Mouse (Mus musculus): ENCODE results near the gene Tmem145. TPM values are rescaled to one million over a fixed set of nuclear protein-coding genes. Genes with fewer than 3 reads are reported as not detected.

Tmem145 gene
- polyA plus RNA-seq, 1 experiment, result not detected

DNA sequence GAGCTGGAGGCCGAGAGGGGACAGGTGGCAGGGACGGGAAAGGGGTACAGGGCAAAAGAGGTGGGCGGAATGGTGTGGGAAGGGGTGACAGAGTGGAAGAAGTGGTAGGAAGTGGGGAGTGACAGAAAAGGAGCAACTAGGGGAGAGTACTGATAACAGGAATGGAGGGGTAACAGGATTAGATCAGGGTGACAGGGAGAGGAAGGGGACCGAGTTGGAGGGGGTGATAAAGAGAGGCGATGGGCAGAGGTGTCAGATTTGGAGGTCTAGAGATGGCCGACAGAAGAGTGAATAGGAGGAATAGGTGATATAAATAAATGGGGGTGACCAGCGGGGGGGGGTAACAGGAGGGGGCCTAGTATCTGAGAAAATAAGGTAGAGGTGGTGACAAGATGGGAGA is 37.3 kb upstream of the Tmem145 start:
- Histone ChIP-seq H3K4me1 (ENCODE audit: control insufficient read depth, insufficient read depth, low read length) (peaks cover 10% of the 10 kb centered on the region), H3K27ac (ENCODE audit: control insufficient read depth, insufficient read depth, low read depth, low read length, poor library complexity) (peak overlapping the region; percentile 66), H3K4me3 (replicated peaks; ENCODE audit: control insufficient read depth, low read depth, low read length) (peak overlapping the region; percentile 82)
- no peak for TF ChIP-seq POLR2A (IDR thresholded peaks at IDR 0.05; ENCODE audit: borderline replicate concordance, control insufficient read depth, low read depth, low read length)
- 1% methylated on average over 7 of the region's 7 CpGs for WGBS

GRCm38 (mm10) chr7:25269029-25269428 is 36.9 kb upstream of the Tmem145 start:
- 3% methylated on average over 4 of the region's 4 CpGs for WGBS

GRCm38 (mm10) chr7:25269545-25270271 is 36.2 kb upstream of the Tmem145 start:
- WGBS, result 25% methylated on average over 8 of the region's 8 CpGs
- H3K4me3 ChIP-seq (replicated peaks; ENCODE audit: control insufficient read depth, low read depth, low read length), result peak overlapping the region; percentile 27
- H3K27ac ChIP-seq (ENCODE audit: control insufficient read depth, insufficient read depth, low read depth, low read length, poor library complexity), result peak overlapping the region; percentile 66
- peaks cover 10% of the 10 kb centered on the region for H3K4me1 ChIP-seq (ENCODE audit: control insufficient read depth, insufficient read depth, low read length)
- TF ChIP-seq POLR2A (IDR thresholded peaks at IDR 0.05; ENCODE audit: borderline replicate concordance, control insufficient read depth, low read depth, low read length) (no peak), CTCF (IDR thresholded peaks at IDR 0.05; ENCODE audit: control insufficient read depth, insufficient read depth, low read length) (peak; percentile 8; the same call in 1 of the 2 replicates)

More at GRCm38 (mm10) chr7:25269029-25269428, 36.9 kb upstream of the Tmem145 start:
- peaks cover 10% of the 10 kb centered on the region for H3K4me1 ChIP-seq (ENCODE audit: control insufficient read depth, insufficient read depth, low read length)
- peak overlapping the region; percentile 82 for H3K4me3 ChIP-seq (replicated peaks; ENCODE audit: control insufficient read depth, low read depth, low read length)
- H3K27ac ChIP-seq (ENCODE audit: control insufficient read depth, insufficient read depth, low read depth, low read length, poor library complexity), result peak overlapping the region; percentile 66
- TF ChIP-seq POLR2A (IDR thresholded peaks at IDR 0.05; ENCODE audit: borderline replicate concordance, control insufficient read depth, low read depth, low read length) (no peak), CTCF (IDR thresholded peaks at IDR 0.05; ENCODE audit: control insufficient read depth, insufficient read depth, low read length) (no peak)

GRCm38 (mm10) chr7:25270652-25271633 is 35.0 kb upstream of the Tmem145 start:
- H3K27ac ChIP-seq (ENCODE audit: control insufficient read depth, insufficient read depth, low read depth, low read length, poor library complexity), result no peak overlapping the region; the same call in 1 of the 2 replicates
- 88% methylated on average over 35 of the region's 35 CpGs for WGBS

GRCm38 (mm10) chr7:25271651-25272444 is 34.1 kb upstream of the Tmem145 start:
- no peak overlapping the region for H3K27ac ChIP-seq (ENCODE audit: control insufficient read depth, insufficient read depth, low read depth, low read length, poor library complexity)
- TF ChIP-seq POLR2A (IDR thresholded peaks at IDR 0.05; ENCODE audit: borderline replicate concordance, control insufficient read depth, low read depth, low read length) (0 out of 2 replicates have a peak, but pooled peaks have one; percentile 8), CTCF (IDR thresholded peaks at IDR 0.05; ENCODE audit: control insufficient read depth, insufficient read depth, low read length) (no peak)
- WGBS, result 92% methylated on average over 30 of the region's 30 CpGs
- no peak overlapping the region for H3K4me3 ChIP-seq (replicated peaks; ENCODE audit: control insufficient read depth, low read depth, low read length)
- peaks cover 12% of the 10 kb centered on the region for H3K4me1 ChIP-seq (ENCODE audit: control insufficient read depth, insufficient read depth, low read length)

More at GRCm38 (mm10) chr7:25270652-25271633, 35.0 kb upstream of the Tmem145 start:
- TF ChIP-seq POLR2A (IDR thresholded peaks at IDR 0.05; ENCODE audit: borderline replicate concordance, control insufficient read depth, low read depth, low read length) (no peak), CTCF (IDR thresholded peaks at IDR 0.05; ENCODE audit: control insufficient read depth, insufficient read depth, low read length) (no peak)
- Histone ChIP-seq H3K4me3 (replicated peaks; ENCODE audit: control insufficient read depth, low read depth, low read length) (no peak overlapping the region), H3K4me1 (ENCODE audit: control insufficient read depth, insufficient read depth, low read length) (peaks cover 12% of the 10 kb centered on the region)

DNA sequence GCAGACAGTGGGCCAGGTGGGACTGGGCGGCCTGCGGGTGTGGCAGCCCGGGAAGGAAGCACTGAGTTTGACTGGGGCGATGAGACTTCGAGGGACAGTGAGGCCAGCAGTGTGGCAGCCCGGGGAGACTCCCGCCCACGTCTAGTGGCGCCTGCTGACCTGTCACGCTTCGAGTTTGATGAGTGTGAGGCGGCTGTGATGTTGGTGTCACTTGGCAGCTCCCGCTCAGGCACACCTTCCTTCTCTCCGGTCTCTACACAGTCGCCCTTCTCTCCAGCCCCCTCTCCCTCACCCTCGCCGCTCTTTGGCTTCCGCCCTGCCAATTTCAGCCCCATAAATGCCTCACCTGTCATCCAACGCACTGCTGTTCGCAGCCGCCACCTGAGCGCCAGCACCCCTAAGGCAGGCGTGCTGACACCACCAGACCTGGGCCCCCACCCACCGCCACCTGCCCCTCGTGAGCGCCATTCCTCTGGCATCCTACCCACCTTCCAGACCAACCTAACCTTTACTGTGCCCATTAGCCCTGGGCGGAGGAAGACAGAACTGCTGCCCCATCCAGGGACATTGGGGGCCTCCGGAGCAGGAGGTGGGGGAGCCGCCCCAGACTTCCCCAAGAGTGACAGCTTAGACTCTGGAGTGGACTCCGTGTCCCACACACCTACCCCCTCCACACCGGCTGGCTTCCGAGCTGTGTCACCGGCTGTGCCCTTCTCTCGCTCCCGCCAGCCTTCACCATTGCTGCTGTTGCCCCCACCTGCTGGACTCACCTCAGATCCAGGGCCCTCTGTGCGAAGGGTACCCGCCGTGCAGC is 33.3 kb upstream of the Tmem145 start:
- H3K4me3 ChIP-seq (replicated peaks; ENCODE audit: control insufficient read depth, low read depth, low read length), result no peak overlapping the region
- WGBS, result 92% methylated on average over 38 of the region's 38 CpGs
- H3K27ac ChIP-seq (ENCODE audit: control insufficient read depth, insufficient read depth, low read depth, low read length, poor library complexity), result no peak overlapping the region; the same call in 1 of the 2 replicates
- H3K4me1 ChIP-seq (ENCODE audit: control insufficient read depth, insufficient read depth, low read length), result peaks cover 11% of the 10 kb centered on the region
- TF ChIP-seq CTCF (IDR thresholded peaks at IDR 0.05; ENCODE audit: control insufficient read depth, insufficient read depth, low read length) (no peak), POLR2A (IDR thresholded peaks at IDR 0.05; ENCODE audit: borderline replicate concordance, control insufficient read depth, low read depth, low read length) (peak; percentile 22; the same call in 1 of the 2 replicates)
